Mouse (Mus musculus) liver, adult 2 months (tissue): ENCODE data around the gene Trim65. TPM values are rescaled to one million over a fixed set of nuclear protein-coding genes. Genes with fewer than 3 reads are reported as not detected.

ENCODE experiments used
- DNase-seq: peaks from one replicate; pipeline ENCODE4 v3.0.0-alpha.2; 2011; ENCODE audit warnings: low read depth, low spot score; ENCODE audit errors: extremely low read depth
- H3K27ac ChIP-seq: fragments of 200-500 bp; replicated peaks from 2 replicates; pipeline ENCODE4 v1.5.1; 2012; ENCODE audit warnings: low read depth, mild to moderate bottlenecking, control low read depth, inconsistent platforms, low read length; ENCODE audit not compliant: insufficient read depth
- H3K27me3 ChIP-seq: fragments of 200-500 bp; 2 replicates; pipeline ENCODE4 v1.6.1; 2012; ENCODE audit warnings: mild to moderate bottlenecking, moderate library complexity, low read length, inconsistent platforms; ENCODE audit not compliant: control insufficient read depth, insufficient read depth
- H3K36me3 ChIP-seq: fragments of 200-500 bp; 2 replicates; pipeline ENCODE4 v1.6.1; 2012; ENCODE audit warnings: low read length, inconsistent platforms; ENCODE audit not compliant: control insufficient read depth, insufficient read depth
- H3K4me1 ChIP-seq: fragments of 200-500 bp; 2 replicates; pipeline ENCODE4 v1.6.1; 2011; ENCODE audit warnings: low read length; ENCODE audit not compliant: control insufficient read depth, insufficient read depth
- H3K4me3 ChIP-seq: fragments of 200-500 bp; 2 replicates; pipeline ENCODE4 v1.5.1; 2011; ENCODE audit warnings: low read depth, mild to moderate bottlenecking, control low read depth, low read length, moderate library complexity; ENCODE audit not compliant: insufficient read depth
- H3K79me2 ChIP-seq: fragments of 200-500 bp; 2 replicates; pipeline ENCODE4 v1.6.1; 2012; ENCODE audit warnings: inconsistent platforms, mild to moderate bottlenecking, low read length, moderate library complexity; ENCODE audit not compliant: control insufficient read depth, insufficient read depth
- H3K9ac ChIP-seq: fragments of 200-500 bp; 2 replicates; pipeline ENCODE4 v1.6.1; 2012; ENCODE audit warnings: low read depth, mild to moderate bottlenecking, control low read depth, inconsistent platforms, low read length
- CTCF ChIP-seq: fragments of 200-500 bp; IDR thresholded peaks from 2 replicates; pipeline ENCODE4 v1.5.1; 2011; ENCODE audit warnings: low read depth, low read length, control low read depth
- POLR2A ChIP-seq: fragments of 200-500 bp; IDR thresholded peaks from 2 replicates; pipeline ENCODE4 v1.6.1; 2011; ENCODE audit warnings: low read length, control low read depth; ENCODE audit not compliant: insufficient read depth; ENCODE audit errors: extremely low read depth
- WGBS: fragments of 180-500 bp; shearing (Covaris S2); methylation state at CpG from one replicate; pipeline ENCODE4 v1.1.7; 2018; 5-methylcytosine and 5-hydroxymethylcytosine counted together
- polyA plus RNA-seq: library from polyadenylated mRNA; depleted of rRNA; stranded (reverse); fragments of >200 nt; gene quantifications from 2 replicates; pipeline ENCODE4 v1.2.3, GENCODE M21; 2012
- total RNA-seq: library from RNA; depleted of rRNA; stranded (reverse); fragments of >200 nt; gene quantifications from 2 replicates; pipeline ENCODE4 v1.2.3, GENCODE M21; 2014

Trim65 gene
- total and polyA plus RNA-seq, 2 experiments = 3.9 to 8.3 TPM

- H3K4me3 ChIP-seq = no peak overlapping the region
- no peak overlapping the region for H3K9ac ChIP-seq
- H3K79me2 ChIP-seq = peaks cover 13% of the 10 kb centered on the region; the same call in 1 of the 2 replicates
- TF ChIP-seq CTCF (no peak), POLR2A (no peak)
- H3K36me3 ChIP-seq = no peaks in the 10 kb centered on the region
- H3K4me1 ChIP-seq = peaks cover 20% of the 10 kb centered on the region
- no peak for DNase-seq
- H3K27ac ChIP-seq = no peak overlapping the region
- 92% methylated on average over 10 of the region's 10 CpGs for WGBS
- no peaks in the 10 kb centered on the region for H3K27me3 ChIP-seq
Observed at GRCm38 (mm10) chr11:116134171-116134570, 3.2 kb upstream of the Trim65 start.

- Histone ChIP-seq H3K4me3 (no peak overlapping the region), H3K4me1 (peaks cover 24% of the 10 kb centered on the region), H3K27me3 (no peaks in the 10 kb centered on the region), H3K27ac (no peak overlapping the region), H3K36me3 (no peaks in the 10 kb centered on the region), H3K79me2 (peaks cover 13% of the 10 kb centered on the region; the same call in 1 of the 2 replicates), H3K9ac (no peak overlapping the region)
- 75% methylated on average over 5 of the region's 5 CpGs for whole genome bisulfite sequencing
- TF ChIP-seq CTCF = no peak
- no peak for TF ChIP-seq POLR2A
- DNase-seq = no peak
Observed at GRCm38 (mm10) chr11:116133497-116133896, 2.6 kb upstream of the Trim65 start.

- no peaks in the 10 kb centered on the region for H3K36me3 ChIP-seq
- DNase-seq = no peak
- WGBS = 71% methylated on average over 16 of the region's 16 CpGs
- H3K27ac ChIP-seq = no peak overlapping the region
- no peak overlapping the region for H3K9ac ChIP-seq
- TF ChIP-seq CTCF = peak; percentile 52
- TF ChIP-seq POLR2A = no peak
- peaks cover 27% of the 10 kb centered on the region for H3K4me1 ChIP-seq
- H3K79me2 ChIP-seq = peaks cover 8% of the 10 kb centered on the region; the same call in 1 of the 2 replicates
- H3K4me3 ChIP-seq = no peak overlapping the region
- no peaks in the 10 kb centered on the region for H3K27me3 ChIP-seq
Observed at GRCm38 (mm10) chr11:116132366-116133333, 1.7 kb upstream of the Trim65 start.

- Histone ChIP-seq H3K4me3 (no peak overlapping the region), H3K9ac (peak overlapping the region; percentile 87), H3K36me3 (no peaks in the 10 kb centered on the region), H3K27me3 (no peaks in the 10 kb centered on the region), H3K79me2 (peaks cover 8% of the 10 kb centered on the region; the same call in 1 of the 2 replicates), H3K27ac (peak overlapping the region; percentile 85), H3K4me1 (peaks cover 35% of the 10 kb centered on the region)
- WGBS = 72% methylated on average over 15 of the region's 15 CpGs
- DNase-seq = peak; percentile 26
- no peak for TF ChIP-seq CTCF
- no peak for TF ChIP-seq POLR2A
Observed at GRCm38 (mm10) chr11:116131349-116132170, 632 bp upstream of the Trim65 start.

- Histone ChIP-seq H3K4me3 (peak overlapping the region; percentile 83), H3K36me3 (peaks cover 9% of the 10 kb centered on the region; the same call in 1 of the 2 replicates), H3K27me3 (no peaks in the 10 kb centered on the region), H3K27ac (peak overlapping the region; percentile 61), H3K79me2 (peaks cover 8% of the 10 kb centered on the region; the same call in 1 of the 2 replicates), H3K4me1 (peaks cover 37% of the 10 kb centered on the region), H3K9ac (peak overlapping the region; percentile 87)
- no peak for TF ChIP-seq POLR2A
- TF ChIP-seq CTCF = no peak
- 46% methylated on average over 8 of the region's 8 CpGs for WGBS
- DNase-seq = no peak
Observed at GRCm38 (mm10) chr11:116129993-116130487, 888 bp downstream of the Trim65 start.
